Mouse (Mus musculus) gastrocnemius, postnatal 4 days (tissue): ENCODE measurements around the gene Stt3b. TPM values are rescaled to one million over a fixed set of nuclear protein-coding genes. Genes with fewer than 3 reads are reported as not detected.

Source experiments
- DNase-seq, 2 experiments: peaks; one replicate each; pipeline ENCODE4 v3.0.0; 2021 to 2022; ENCODE audit warnings: low spot score in 2 of 2, mixed read lengths in 2 of 2
- total RNA-seq, 2 experiments: library from RNA; stranded (reverse); gene quantifications; 2 replicates each; pipeline ENCODE4 v1.2.3; 2021

The Stt3b gene
- total RNA-seq, 2 experiments from 2014 or later = 79.9 to 86.1 TPM

GRCm38 (mm10) chr9:115320156-115320555 lies 9.9 kb upstream of the Stt3b start:
- no peak for DNase-seq

- DNase-seq = no peak
Observed at GRCm38 (mm10) chr9:115318621-115319375, 8.6 kb upstream of the Stt3b start.

- no peak for DNase-seq
Observed at GRCm38 (mm10) chr9:115317049-115317448, 6.8 kb upstream of the Stt3b start.

- DNase-seq = no peak
Observed at GRCm38 (mm10) chr9:115314556-115314955, 4.3 kb upstream of the Stt3b start.

GRCm38 (mm10) chr9:115313830-115314229 lies 3.6 kb upstream of the Stt3b start:
- no peak for DNase-seq

- no peak for DNase-seq
Observed at GRCm38 (mm10) chr9:115311223-115311520, 951 bp upstream of the Stt3b start.

GRCm38 (mm10) chr9:115309977-115310345 lies 260 bp downstream of the Stt3b start:
- DNase-seq = peak in 1 of 2 experiments; percentile 57

- peak in 1 of 2 experiments; percentile 59 for DNase-seq
Observed at GRCm38 (mm10) chr9:115309381-115309971, 745 bp downstream of the Stt3b start.

- DNase-seq = no peak
Observed at GRCm38 (mm10) chr9:115308941-115309380, 1.3 kb downstream of the Stt3b start.

GRCm38 (mm10) chr9:115308401-115308800 lies 1.8 kb downstream of the Stt3b start:
- DNase-seq = no peak

- no peak for DNase-seq
Observed at GRCm38 (mm10) chr9:115306202-115306601, 4.0 kb downstream of the Stt3b start.

GRCm38 (mm10) chr9:115304149-115304548 lies 6.1 kb downstream of the Stt3b start:
- no peak for DNase-seq

- no peak for DNase-seq
Observed at GRCm38 (mm10) chr9:115301593-115301992, 8.6 kb downstream of the Stt3b start.

- DNase-seq = no peak
Observed at GRCm38 (mm10) chr9:115301002-115301579, 9.1 kb downstream of the Stt3b start.

- DNase-seq = no peak
Observed at GRCm38 (mm10) chr9:115296738-115297137, 13.5 kb downstream of the Stt3b start.

- no peak for DNase-seq
Observed at GRCm38 (mm10) chr9:115293920-115294594, 16.2 kb downstream of the Stt3b start.

GRCm38 (mm10) chr9:115287774-115288434 lies 22.3 kb downstream of the Stt3b start:
- no peak for DNase-seq

- DNase-seq = no peak
Observed at GRCm38 (mm10) chr9:115284385-115284784, 25.8 kb downstream of the Stt3b start.

- DNase-seq = no peak
Observed at GRCm38 (mm10) chr9:115283403-115283802, 26.8 kb downstream of the Stt3b start.

GRCm38 (mm10) chr9:115278641-115279040 lies 31.6 kb downstream of the Stt3b start:
- DNase-seq = no peak

GRCm38 (mm10) chr9:115274806-115275205 lies 35.4 kb downstream of the Stt3b start:
- DNase-seq = no peak
